Mouse (Mus musculus): ENCODE measurements around the gene Nxpe2. TPM values are rescaled to one million over a fixed set of nuclear protein-coding genes. Genes with fewer than 3 reads are reported as not detected.
"Not testable (repeated sequence)": the region's sequence is repeated elsewhere in the genome, so short reads cannot be mapped to it uniquely, and the experiment has no call there.

The Nxpe2 gene
- polyA plus RNA-seq, 1 experiment from 2014 or later = 153 TPM

GRCm38 (mm10) chr9:48345866-48346265 lies 7.4 kb downstream of the Nxpe2 start:
- peaks cover 36% of the 10 kb centered on the region for H3K4me1 ChIP-seq (replicated peaks)
- no peaks in the 10 kb centered on the region for H3K9me3 ChIP-seq (replicated peaks)
- no peaks in the 10 kb centered on the region for H3K36me3 ChIP-seq
- H3K27ac ChIP-seq = no peak overlapping the region
- no peak for DNase-seq
- H3K4me2 ChIP-seq = no peak overlapping the region
- no peak for ATAC-seq (ENCODE audit: low read depth)
- no peak overlapping the region for H3K9ac ChIP-seq
- 66% methylated on average over 3 of the region's 3 CpGs for WGBS (ENCODE audit: insufficient replicate concordance)
- H3K27me3 ChIP-seq = no peaks in the 10 kb centered on the region
- H3K4me3 ChIP-seq (replicated peaks) = no peak overlapping the region

- no peak overlapping the region for H3K4me2 ChIP-seq
- ATAC-seq (ENCODE audit: low read depth) (no peak), DNase-seq (no peak)
- 87% methylated on average over 9 of the region's 9 CpGs for whole genome bisulfite sequencing (ENCODE audit: insufficient replicate concordance)
- H3K9ac ChIP-seq = no peak overlapping the region
- H3K9me3 ChIP-seq (replicated peaks) = no peaks in the 10 kb centered on the region
- no peaks in the 10 kb centered on the region for H3K36me3 ChIP-seq
- peaks cover 39% of the 10 kb centered on the region for H3K4me1 ChIP-seq (replicated peaks)
- H3K4me3 ChIP-seq (replicated peaks) = no peak overlapping the region
- no peak overlapping the region for H3K27ac ChIP-seq
- no peaks in the 10 kb centered on the region for H3K27me3 ChIP-seq
Measured at GRCm38 (mm10) chr9:48345456-48345855, 7.8 kb downstream of the Nxpe2 start.

- DNase-seq (peak; percentile 74), ATAC-seq (ENCODE audit: low read depth) (peak; percentile 98)
- H3K4me3 ChIP-seq (replicated peaks) = peak overlapping the region; percentile 82
- no peaks in the 10 kb centered on the region for H3K27me3 ChIP-seq
- 36% methylated on average over 10 of the region's 10 CpGs for WGBS (ENCODE audit: insufficient replicate concordance)
- no peaks in the 10 kb centered on the region for H3K9me3 ChIP-seq (replicated peaks)
- H3K27ac ChIP-seq = peak overlapping the region; percentile 98
- peaks cover 52% of the 10 kb centered on the region for H3K4me1 ChIP-seq (replicated peaks)
- peak overlapping the region; percentile 96 for H3K9ac ChIP-seq
- peaks cover 30% of the 10 kb centered on the region for H3K36me3 ChIP-seq
- H3K4me2 ChIP-seq = peak overlapping the region; percentile 78
Measured at GRCm38 (mm10) chr9:48340708-48341380, 12.4 kb downstream of the Nxpe2 start.

GRCm38 (mm10) chr9:48339563-48339962 lies 13.7 kb downstream of the Nxpe2 start:
- H3K27ac ChIP-seq = peak overlapping the region; percentile 98
- DNase-seq (no peak), ATAC-seq (ENCODE audit: low read depth) (no peak)
- peaks cover 62% of the 10 kb centered on the region for H3K4me1 ChIP-seq (replicated peaks)
- peak overlapping the region; percentile 96 for H3K9ac ChIP-seq
- H3K9me3 ChIP-seq (replicated peaks) = no peaks in the 10 kb centered on the region
- peak overlapping the region; percentile 78 for H3K4me2 ChIP-seq
- peaks cover 42% of the 10 kb centered on the region for H3K36me3 ChIP-seq
- 24% methylated on average over 5 of the region's 5 CpGs for WGBS (ENCODE audit: insufficient replicate concordance)
- peak overlapping the region; percentile 82 for H3K4me3 ChIP-seq (replicated peaks)
- no peaks in the 10 kb centered on the region for H3K27me3 ChIP-seq

GRCm38 (mm10) chr9:48338783-48339455 lies 14.3 kb downstream of the Nxpe2 start:
- ATAC-seq (ENCODE audit: low read depth) (peak; percentile 59), DNase-seq (no peak)
- Histone ChIP-seq H3K27ac (peak overlapping the region; percentile 98), H3K4me1 (replicated peaks) (peaks cover 67% of the 10 kb centered on the region), H3K27me3 (no peaks in the 10 kb centered on the region), H3K36me3 (peaks cover 48% of the 10 kb centered on the region), H3K9ac (peak overlapping the region; percentile 96), H3K9me3 (replicated peaks) (no peaks in the 10 kb centered on the region), H3K4me2 (peak overlapping the region; percentile 78), H3K4me3 (replicated peaks) (peak overlapping the region; percentile 82)
- WGBS (ENCODE audit: insufficient replicate concordance) = 11% methylated on average over 4 of the region's 4 CpGs

GRCm38 (mm10) chr9:48329597-48329996 lies 23.7 kb downstream of the Nxpe2 start:
- Histone ChIP-seq H3K4me1 (replicated peaks) (peaks cover 18% of the 10 kb centered on the region), H3K27me3 (no peaks in the 10 kb centered on the region), H3K9ac (no peak overlapping the region), H3K9me3 (replicated peaks) (no peaks in the 10 kb centered on the region), H3K27ac (no peak overlapping the region), H3K4me2 (no peak overlapping the region), H3K36me3 (peaks cover 87% of the 10 kb centered on the region), H3K4me3 (replicated peaks) (no peak overlapping the region)
- ATAC-seq (ENCODE audit: low read depth) = 0 out of 2 replicates have a peak, but pooled peaks have one; percentile 17
- no peak for DNase-seq
- WGBS (ENCODE audit: insufficient replicate concordance) = 91% methylated on average over 7 of the region's 7 CpGs

GRCm38 (mm10) chr9:48326338-48326737 lies 26.9 kb downstream of the Nxpe2 start:
- Histone ChIP-seq H3K9me3 (replicated peaks) (no peaks in the 10 kb centered on the region), H3K4me1 (replicated peaks) (0 out of 2 replicates have a peak, but pooled peaks cover 2% of the 10 kb centered on the region), H3K36me3 (peaks cover 90% of the 10 kb centered on the region), H3K27me3 (no peaks in the 10 kb centered on the region), H3K4me2 (no peak overlapping the region), H3K9ac (no peak overlapping the region), H3K27ac (no peak overlapping the region), H3K4me3 (replicated peaks) (no peak overlapping the region)
- ATAC-seq (ENCODE audit: low read depth) (no peak), DNase-seq (no peak)
- 75% methylated on average over 9 of the region's 9 CpGs for WGBS (ENCODE audit: insufficient replicate concordance)

- Histone ChIP-seq H3K27ac (no peak overlapping the region), H3K4me2 (no peak overlapping the region), H3K36me3 (peaks cover 23% of the 10 kb centered on the region), H3K4me3 (replicated peaks) (no peak overlapping the region), H3K4me1 (replicated peaks) (no peaks in the 10 kb centered on the region), H3K9ac (no peak overlapping the region), H3K27me3 (no peaks in the 10 kb centered on the region), H3K9me3 (replicated peaks) (no peaks in the 10 kb centered on the region)
- ATAC-seq (ENCODE audit: low read depth) (no peak), DNase-seq (no peak)
- 64% methylated on average over 1 of the region's 1 CpGs for WGBS (ENCODE audit: insufficient replicate concordance)
Measured at GRCm38 (mm10) chr9:48315825-48316224, 37.4 kb downstream of the Nxpe2 start.

GRCm38 (mm10) chr9:48314194-48314593 lies 39.1 kb downstream of the Nxpe2 start:
- H3K9me3 ChIP-seq (replicated peaks) = no peaks in the 10 kb centered on the region
- H3K27me3 ChIP-seq = no peaks in the 10 kb centered on the region
- H3K27ac ChIP-seq = no peak overlapping the region
- WGBS (ENCODE audit: insufficient replicate concordance) = 46% methylated on average over 3 of the region's 3 CpGs
- ATAC-seq (ENCODE audit: low read depth) (no peak), DNase-seq (no peak)
- no peaks in the 10 kb centered on the region for H3K4me1 ChIP-seq (replicated peaks)
- H3K4me3 ChIP-seq (replicated peaks) = no peak overlapping the region
- H3K9ac ChIP-seq = no peak overlapping the region
- H3K36me3 ChIP-seq = peaks cover 9% of the 10 kb centered on the region
- H3K4me2 ChIP-seq = no peak overlapping the region

- Histone ChIP-seq H3K9ac (no peak overlapping the region), H3K9me3 (replicated peaks) (no peaks in the 10 kb centered on the region), H3K36me3 (no peaks in the 10 kb centered on the region), H3K27ac (no peak overlapping the region), H3K4me2 (no peak overlapping the region), H3K4me3 (replicated peaks) (no peak overlapping the region), H3K4me1 (replicated peaks) (no peaks in the 10 kb centered on the region), H3K27me3 (no peaks in the 10 kb centered on the region)
- ATAC-seq (ENCODE audit: low read depth) (no peak), DNase-seq (no peak)
- 81% methylated on average over 5 of the region's 5 CpGs for WGBS (ENCODE audit: insufficient replicate concordance)
Measured at GRCm38 (mm10) chr9:48311241-48311640, 42.0 kb downstream of the Nxpe2 start.

GRCm38 (mm10) chr9:48303564-48303963 lies 49.7 kb downstream of the Nxpe2 start:
- not testable (repeated sequence) for DNase-seq; H3K36me3 ChIP-seq; H3K9me3 ChIP-seq (replicated peaks); H3K4me3 ChIP-seq (replicated peaks); ATAC-seq (ENCODE audit: low read depth); H3K9ac ChIP-seq; H3K27ac ChIP-seq; H3K4me2 ChIP-seq; H3K27me3 ChIP-seq; H3K4me1 ChIP-seq (replicated peaks)
- 51% methylated on average over 5 of the region's 5 CpGs for WGBS (ENCODE audit: insufficient replicate concordance)

- no peak for DNase-seq
- no peak overlapping the region for H3K4me3 ChIP-seq (replicated peaks)
- no peak overlapping the region for H3K9ac ChIP-seq
- WGBS (ENCODE audit: insufficient replicate concordance) = 71% methylated on average over 7 of the region's 7 CpGs
- no peaks in the 10 kb centered on the region for H3K4me1 ChIP-seq (replicated peaks)
- no peaks in the 10 kb centered on the region for H3K9me3 ChIP-seq (replicated peaks)
- H3K36me3 ChIP-seq = no peaks in the 10 kb centered on the region
- no peak overlapping the region for H3K4me2 ChIP-seq
- no peak overlapping the region for H3K27ac ChIP-seq
- no peak for ATAC-seq (ENCODE audit: low read depth)
- no peaks in the 10 kb centered on the region for H3K27me3 ChIP-seq
Measured at GRCm38 (mm10) chr9:48298983-48299382, 54.3 kb downstream of the Nxpe2 start.

Data from liver, embryonic 13.5 days (tissue).